Mouse (Mus musculus) sigmoid colon, adult 10 weeks (tissue): ENCODE measurements around the gene Olfr1499. TPM values are rescaled to one million over a fixed set of nuclear protein-coding genes. Genes with fewer than 3 reads are reported as not detected.

ENCODE experiments used
- polyA plus RNA-seq: library from polyadenylated mRNA; stranded (reverse); fragments of 350-450 nt; fragmentation: Illumina TruSeq; extraction: RNeasy Lipid Tissue Mini Kit (QIAGEN cat#74804); gene quantifications from one replicate; pipeline ENCODE4 v1.2.3, GENCODE M21; 2014; ENCODE audit warnings: low read depth, low replicate concordance

The Olfr1499 gene
- polyA plus RNA-seq: not detected

DNA sequence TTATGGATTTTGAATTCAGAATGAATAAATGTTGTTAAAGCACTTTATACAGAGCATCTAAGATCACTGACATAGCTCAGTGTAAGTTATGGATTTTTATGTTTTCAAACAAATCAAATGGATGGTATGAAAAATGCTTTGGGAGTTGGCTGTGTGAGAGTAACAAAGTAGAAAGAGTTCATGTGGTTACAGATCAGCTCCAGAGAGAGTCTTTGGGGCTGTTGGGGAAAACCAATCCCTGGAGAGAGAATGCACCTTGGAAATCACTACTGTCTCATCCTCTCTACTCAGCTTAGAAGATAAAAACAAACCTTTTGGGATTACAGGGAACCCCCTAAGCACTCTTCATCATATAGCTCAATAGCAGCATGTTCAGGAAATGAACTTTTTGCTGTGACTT is at the start of gene Olfr1499:
TSS of gene Olfr1499 (minus strand) at position 101 of the 400 bp plus-strand sequence.

GRCm38 (mm10) chr19:13861495-13861894 is 42.2 kb upstream of the Olfr1499 start, which contains the start of gene Olfr1502:
Gene Olfr1502, plus strand, starts transcription at chr19:13861795.

DNA sequence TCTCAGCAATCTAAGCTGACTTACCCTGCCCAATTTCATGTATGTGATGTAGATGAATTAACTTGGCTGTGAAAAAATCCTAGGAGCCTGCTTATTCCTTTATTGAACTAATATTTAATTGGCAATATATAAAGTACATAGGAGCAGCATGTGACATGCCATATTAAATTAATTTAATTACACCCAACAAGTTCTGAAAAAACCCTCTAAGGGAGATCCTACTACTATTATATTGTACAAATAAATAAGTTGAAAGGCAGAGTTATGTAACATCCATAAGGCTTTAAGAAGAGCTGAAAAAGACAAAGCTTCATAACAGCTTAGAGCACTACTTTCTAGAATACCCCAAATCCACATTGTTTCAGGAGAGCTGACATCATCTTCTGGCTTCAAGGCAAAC is 31.3 kb upstream of the Olfr1499 start, which contains the start of gene Olfr1501:
TSS of gene Olfr1501 (minus strand) at position 101 of the 400 bp plus-strand sequence.

GRCm38 (mm10) chr19:13830388-13830787 is 11.1 kb upstream of the Olfr1499 start, which contains the start of gene Olfr1500:
Gene Olfr1500, minus strand, starts transcription at chr19:13830488.

GRCm38 (mm10) chr19:13798102-13798501 is 21.1 kb downstream of the Olfr1499 start, which contains the start of gene Olfr1497:
Gene Olfr1497, minus strand, starts transcription at chr19:13798202.

DNA sequence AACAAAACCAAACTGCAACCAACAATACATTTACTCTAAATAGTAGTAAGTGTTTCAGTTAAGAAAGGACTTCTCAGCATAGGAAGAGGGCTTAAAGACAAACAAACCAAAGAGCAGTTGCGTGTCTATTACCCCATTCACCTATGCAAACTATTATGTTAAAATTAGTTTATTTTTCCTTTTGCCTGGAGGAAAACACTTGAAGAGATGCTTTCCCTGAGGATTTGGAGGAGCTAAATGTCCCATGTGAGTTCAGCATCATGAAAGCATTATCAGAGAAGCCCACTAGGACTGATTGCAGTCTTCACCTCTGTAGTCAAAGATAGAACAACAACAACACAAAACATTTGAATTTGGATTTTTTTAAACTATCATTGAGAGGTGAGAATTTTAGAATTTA is 41.7 kb downstream of the Olfr1499 start, which contains the start of gene Olfr1496:
TSS of gene Olfr1496 (plus strand) at position 301 of the 400 bp plus-strand sequence.

DNA sequence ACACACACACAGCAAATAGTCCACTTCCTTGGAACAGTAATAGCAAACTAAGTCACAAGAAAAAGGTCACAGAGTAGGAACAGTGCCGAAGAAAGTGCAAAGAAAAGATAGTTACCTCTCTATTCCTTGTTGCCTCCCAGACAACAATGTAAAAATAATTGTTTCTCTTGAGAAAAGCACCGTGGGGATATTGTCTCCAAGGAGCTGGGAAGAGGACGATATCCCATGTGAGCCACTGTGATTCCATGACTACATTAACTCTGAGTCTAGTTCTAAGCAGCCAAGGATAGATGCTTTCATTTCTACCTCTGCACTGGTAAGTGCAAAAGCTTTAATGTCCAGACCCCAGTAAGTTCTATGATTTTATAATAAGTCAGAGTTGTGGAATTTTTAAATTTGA is 54.9 kb downstream of the Olfr1499 start, which contains the start of gene Olfr1495:
TSS of gene Olfr1495 (plus strand) at position 301 of the 400 bp plus-strand sequence.

Other genes with a start within 250 kb of the Olfr1499 start
- not detected for gene Olfr1484, start 235.9 kb downstream of the Olfr1499 start, polyA plus RNA-seq
- not detected for gene Olfr1487, start 202.1 kb downstream of the Olfr1499 start, polyA plus RNA-seq
- gene Olfr1489, start 187.8 kb downstream of the Olfr1499 start, polyA plus RNA-seq: not detected
- not detected for gene Olfr1490, start 168.4 kb downstream of the Olfr1499 start, polyA plus RNA-seq
- gene Olfr1491, start 122.2 kb downstream of the Olfr1499 start, polyA plus RNA-seq: not detected
- gene Olfr1493-ps1, start 96.2 kb downstream of the Olfr1499 start, polyA plus RNA-seq: not detected
- not detected for gene Olfr1494, start 79.7 kb downstream of the Olfr1499 start, polyA plus RNA-seq
- gene Olfr1495, start 54.8 kb downstream of the Olfr1499 start, polyA plus RNA-seq: not detected
- gene Olfr1496, start 41.6 kb downstream of the Olfr1499 start, polyA plus RNA-seq: not detected
- gene Olfr1497, start 21.2 kb downstream of the Olfr1499 start, polyA plus RNA-seq: not detected
- not detected for gene Olfr1500, start 11.0 kb upstream of the Olfr1499 start, polyA plus RNA-seq
- gene Olfr1501, start 31.2 kb upstream of the Olfr1499 start, polyA plus RNA-seq: not detected
- gene Olfr1502, start 42.3 kb upstream of the Olfr1499 start, polyA plus RNA-seq: not detected
- not detected for gene Olfr1504, start 78.5 kb upstream of the Olfr1499 start, polyA plus RNA-seq
- not detected for gene Olfr1505, start 94.1 kb upstream of the Olfr1499 start, polyA plus RNA-seq